22 mouse cellular contexts compared by ENCODE assay signal in genomic region chr12:112103179-112103578, GRCm38 (mm10). TPM values are rescaled to one million over a fixed set of nuclear protein-coding genes. Genes with fewer than 3 reads are reported as not detected.
A peak's percentile ranks its signal among the peaks of the same experiment; 100 is the strongest.
DNase-seq lines count a peak whose midpoint lies in the region; ATAC-seq and TF ChIP-seq lines count a peak whose summit lies in the region.
"Had no signal": no experiment of that assay in that cellular context is flagged by ENCODE, and none has a peak within 500 bp of the region (broad histone marks: within the 10 kb centered on the region; RNA-seq: fewer than 3 reads in every experiment).

No protein-coding gene starts in this region.

- no peak for DNase-seq in heart, postnatal 4 days
- DNase-seq in liver, embryonic 13.5 days = peak; percentile 31
- no peak for DNase-seq in liver, postnatal 0 days
- DNase-seq in induced T-regulatory cell, adult 2 months (ENCODE audit: low read depth) = peak; percentile 7
- no peak for DNase-seq in B cell, adult 2 months
- no peak for DNase-seq in midbrain, embryonic 10.5 days (ENCODE audit: low spot score)
- DNase-seq: adrenal gland, postnatal 14 days; cerebellum, adult 18-20 months; cerebellum, adult 9-11 months; cerebellum, postnatal 36 days; forebrain, postnatal 0 days; gastrocnemius, postnatal 14 days; heart, adult 2 months had no signal

- no peak overlapping the region for H3K27ac ChIP-seq in heart, embryonic 12.5 days (ENCODE audit: poor library complexity, severe bottlenecking)
- H3K27ac ChIP-seq in liver, embryonic 13.5 days = peak overlapping the region; percentile 64
- no peak overlapping the region for H3K27ac ChIP-seq in liver, postnatal 0 days (ENCODE audit: low read depth)
- no peak overlapping the region for H3K27ac ChIP-seq in midbrain, embryonic 10.5 days (replicated peaks)
- H3K27ac ChIP-seq: embryonic facial prominence, embryonic 10.5 days; forebrain, embryonic 13.5 days; heart, adult 2 months; hindbrain, embryonic 13.5 days had no signal

- TF ChIP-seq CTCF in liver, postnatal 0 days (IDR thresholded peaks at IDR 0.05; ENCODE audit: low read depth) = no peak

- no peak overlapping the region for H3K4me3 ChIP-seq in heart, embryonic 12.5 days
- no peak overlapping the region for H3K4me3 ChIP-seq in liver, embryonic 13.5 days (replicated peaks)
- no peak overlapping the region for H3K4me3 ChIP-seq in liver, postnatal 0 days (ENCODE audit: low read depth, low read length)
- H3K4me3 ChIP-seq in midbrain, embryonic 10.5 days = no peak overlapping the region
- H3K4me3 ChIP-seq: embryonic facial prominence, embryonic 10.5 days; forebrain, embryonic 13.5 days; heart, adult 2 months; hindbrain, embryonic 13.5 days had no signal

- 74% methylated on average over 5 of the region's 5 CpGs for WGBS in heart, embryonic 12.5 days
- whole genome bisulfite sequencing in liver, embryonic 13.5 days (ENCODE audit: insufficient replicate concordance) = 72% methylated on average over 5 of the region's 5 CpGs
- 72% methylated on average over 5 of the region's 5 CpGs for WGBS in liver, postnatal 0 days (ENCODE audit: insufficient replicate concordance)
- WGBS in midbrain, embryonic 10.5 days = 91% methylated on average over 5 of the region's 5 CpGs

- H3K9ac ChIP-seq in heart, embryonic 12.5 days = no peak overlapping the region
- H3K9ac ChIP-seq in liver, embryonic 13.5 days = no peak overlapping the region
- no peak overlapping the region for H3K9ac ChIP-seq in liver, postnatal 0 days (replicated peaks)
- H3K9ac ChIP-seq: forebrain, embryonic 13.5 days; forebrain, postnatal 0 days; hindbrain, embryonic 13.5 days had no signal

- no peak overlapping the region for H3K4me2 ChIP-seq in heart, embryonic 12.5 days
- H3K4me2 ChIP-seq in liver, embryonic 13.5 days = no peak overlapping the region
- H3K4me2 ChIP-seq in liver, postnatal 0 days (ENCODE audit: low read depth, low read length) = no peak overlapping the region
- H3K4me2 ChIP-seq: forebrain, embryonic 13.5 days; heart, embryonic 11.5 days; hindbrain, embryonic 13.5 days had no signal

- H3K27me3 ChIP-seq in heart, embryonic 12.5 days (replicated peaks) = peaks cover 33% of the 10 kb centered on the region
- peaks cover 19% of the 10 kb centered on the region for H3K27me3 ChIP-seq in liver, embryonic 13.5 days
- peaks cover 5% of the 10 kb centered on the region; the same call in 1 of the 2 replicates for H3K27me3 ChIP-seq in liver, postnatal 0 days (ENCODE audit: insufficient read depth, low read length)
- peaks cover 21% of the 10 kb centered on the region for H3K27me3 ChIP-seq in midbrain, embryonic 10.5 days (ENCODE audit: low read depth, poor library complexity, severe bottlenecking)

- no peaks in the 10 kb centered on the region for H3K9me3 ChIP-seq in heart, embryonic 12.5 days (replicated peaks)
- no peaks in the 10 kb centered on the region for H3K9me3 ChIP-seq in liver, embryonic 13.5 days (replicated peaks)
- no peaks in the 10 kb centered on the region for H3K9me3 ChIP-seq in liver, postnatal 0 days (ENCODE audit: low read length)
- no peaks in the 10 kb centered on the region for H3K9me3 ChIP-seq in midbrain, embryonic 10.5 days (replicated peaks)
- H3K9me3 ChIP-seq: embryonic facial prominence, embryonic 10.5 days; forebrain, embryonic 13.5 days; G1E; hindbrain, embryonic 13.5 days had no signal

- peaks cover 9% of the 10 kb centered on the region for H3K4me1 ChIP-seq in heart, embryonic 12.5 days (replicated peaks)
- peaks cover 6% of the 10 kb centered on the region for H3K4me1 ChIP-seq in liver, embryonic 13.5 days (replicated peaks)
- H3K4me1 ChIP-seq in liver, postnatal 0 days (ENCODE audit: insufficient read depth) = no peaks in the 10 kb centered on the region; the same call in 1 of the 2 replicates
- H3K4me1 ChIP-seq in midbrain, embryonic 10.5 days = peaks cover 14% of the 10 kb centered on the region

- TF ChIP-seq EP300 in liver, postnatal 0 days (IDR thresholded peaks at IDR 0.05; ENCODE audit: low read depth) = no peak

- peak; percentile 79 for ATAC-seq in heart, embryonic 12.5 days (ENCODE audit: insufficient number of reproducible peaks, low FRiP score)
- no peak for ATAC-seq in liver, embryonic 13.5 days (ENCODE audit: low read depth)
- ATAC-seq in liver, postnatal 0 days = no peak
- ATAC-seq: forebrain, embryonic 13.5 days; forebrain, postnatal 0 days; intestine, embryonic 16.5 days had no signal

- no peaks in the 10 kb centered on the region for H3K36me3 ChIP-seq in heart, embryonic 12.5 days
- H3K36me3 ChIP-seq in liver, embryonic 13.5 days = no peaks in the 10 kb centered on the region
- no peaks in the 10 kb centered on the region for H3K36me3 ChIP-seq in liver, postnatal 0 days (replicated peaks; ENCODE audit: insufficient read depth, low read length)
- H3K36me3 ChIP-seq in midbrain, embryonic 10.5 days = no peaks in the 10 kb centered on the region
- H3K36me3 ChIP-seq: embryonic facial prominence, embryonic 10.5 days; G1E; hindbrain, embryonic 13.5 days had no signal

RNA-seq across cellular contexts. Expression of gene Aspg, which starts 3.3 kb away (rescaled TPM):
- polyA plus RNA-seq in heart, embryonic 12.5 days (2016; fragmentation: Nextera tagmentation; extraction: Ambion mirVana) = 0.45 and 2.2 TPM in 2 replicates
- under 1 TPM; 0.20 to 0.26 TPM for total RNA-seq in heart, postnatal 4 days (2021)
- polyA plus RNA-seq in liver, embryonic 13.5 days (2015; fragmentation: Nextera tagmentation; extraction: Ambion mirVana) = 0.06 and 0.10 TPM in 2 replicates
- 12.6 and 14.8 TPM in 2 replicates for polyA plus RNA-seq in liver, postnatal 0 days (2015; fragmentation: Nextera tagmentation; extraction: Ambion mirVana)
- 1.3 and 1.5 TPM in 2 replicates for polyA plus RNA-seq in midbrain, embryonic 10.5 days (2016; fragmentation: Nextera tagmentation; extraction: Ambion mirVana)
- total RNA-seq: gastrocnemius, adult 18-20 months; gastrocnemius, postnatal 14 days; hematopoietic stem cell, adult 5-6 weeks had no signal
- polyA plus RNA-seq: G1E had no signal

RNA-seq across cellular contexts. Expression of gene Kif26a, which starts 42.8 kb away (rescaled TPM):
- polyA plus RNA-seq in heart, embryonic 12.5 days (2016; fragmentation: Nextera tagmentation; extraction: Ambion mirVana) = 2.5 and 2.7 TPM in 2 replicates
- 10 to 100 TPM; 29.0 to 32.5 TPM for total RNA-seq in heart, postnatal 4 days (2021)
- polyA plus RNA-seq in liver, embryonic 13.5 days (2015; fragmentation: Nextera tagmentation; extraction: Ambion mirVana) = 0.13 and 0.17 TPM in 2 replicates
- polyA plus RNA-seq in liver, postnatal 0 days (2015; fragmentation: Nextera tagmentation; extraction: Ambion mirVana) = 0.14 and 0.17 TPM in 2 replicates
- 3.3 and 4.7 TPM in 2 replicates for polyA plus RNA-seq in midbrain, embryonic 10.5 days (2016; fragmentation: Nextera tagmentation; extraction: Ambion mirVana)
- total RNA-seq: G1E; hematopoietic stem cell, adult 5-6 weeks had no signal
- polyA plus RNA-seq: G1E had no signal

Comparison
In these comparisons a context has a peak if more than half of its experiments do, and no peak if none do; other contexts are left out.
1. DNase-seq: peak in liver, embryonic 13.5 days (single experiment) and induced T-regulatory cell, adult 2 months (single experiment); none in heart, postnatal 4 days (single experiment), liver, postnatal 0 days (single experiment), B cell, adult 2 months (0 of 2) and midbrain, embryonic 10.5 days (single experiment).